In genomic region chr19:31991057-31991456, GRCm38 (mm10) we compare ENCODE assay signal across 21 mouse cellular contexts.
DNase-seq lines count a peak whose midpoint lies in the region; ATAC-seq and TF ChIP-seq lines count a peak whose summit lies in the region.
"Had no signal": no experiment of that assay in that cellular context is flagged by ENCODE, and none has a peak within 500 bp of the region (broad histone marks: within the 10 kb centered on the region; RNA-seq: fewer than 3 reads in every experiment).

No protein-coding gene starts in this region.

- no peak for DNase-seq in midbrain, embryonic 10.5 days (ENCODE audit: low spot score)
- DNase-seq in right cerebral cortex, postnatal 4 days: no peak
- DNase-seq in cerebellum, adult 2 months: no peak
- DNase-seq: adrenal gland, adult 2 months; adrenal gland, adult 8-10 months; adrenal gland, postnatal 10 days; adrenal gland, postnatal 14 days; adrenal gland, postnatal 25 days; adrenal gland, postnatal 36 days; B cell, adult 2 months; cerebellum, adult 11 months; cerebellum, adult 11-12 months; cerebellum, adult 18-20 months had no signal

- 92% methylated on average over 6 of the region's 6 CpGs for WGBS in midbrain, embryonic 10.5 days
- WGBS in cerebellum, adult 2 months: 94% methylated on average over 6 of the region's 6 CpGs

- H3K27me3 ChIP-seq in midbrain, embryonic 10.5 days (ENCODE audit: low read depth, poor library complexity, severe bottlenecking): no peaks in the 10 kb centered on the region
- H3K27me3 ChIP-seq in cerebellum, adult 2 months (ENCODE audit: control insufficient read depth, insufficient read depth, low read length): no peaks in the 10 kb centered on the region
- H3K27me3 ChIP-seq: CH12.LX, Patski had no signal

- no peaks in the 10 kb centered on the region for H3K36me3 ChIP-seq in midbrain, embryonic 10.5 days
- H3K36me3 ChIP-seq: G1E had no signal

- no peaks in the 10 kb centered on the region for H3K9me3 ChIP-seq in midbrain, embryonic 10.5 days (replicated peaks)
- H3K9me3 ChIP-seq: G1E had no signal

- H3K4me3 ChIP-seq in midbrain, embryonic 10.5 days: no peak overlapping the region
- no peak overlapping the region for H3K4me3 ChIP-seq in cerebellum, adult 2 months (replicated peaks; ENCODE audit: insufficient read depth, low read depth, low read length)

- ATAC-seq in granulocyte monocyte progenitor cell, adult 5-6 weeks (replicated peaks; ENCODE audit: poor library complexity, severe bottlenecking): peak; percentile 30; the same call in 1 of the 2 replicates
- peak; percentile 60 for ATAC-seq in megakaryocyte, adult 5-6 weeks (ENCODE audit: poor library complexity, severe bottlenecking)
- peak; percentile 63; the same call in 1 of the 2 replicates for ATAC-seq in megakaryocyte progenitor cell, adult 5-6 weeks (replicated peaks; ENCODE audit: poor library complexity)
- ATAC-seq: activated CD4-positive, CD25-positive, alpha-beta regulatory T cell, adult 4 months; CD4-positive, CD25-positive, alpha-beta regulatory T cell, adult 4 months; Patski had no signal

- H3K27ac ChIP-seq in midbrain, embryonic 10.5 days (replicated peaks): no peak overlapping the region
- no peak overlapping the region for H3K27ac ChIP-seq in cerebellum, adult 2 months (ENCODE audit: insufficient read depth, low read length)

- TF ChIP-seq CTCF in cerebellum, adult 2 months (IDR thresholded peaks at IDR 0.05; ENCODE audit: borderline replicate concordance, insufficient read depth, low read depth, low read length): no peak

- TF ChIP-seq POLR2A in cerebellum, adult 2 months (IDR thresholded peaks at IDR 0.05; ENCODE audit: borderline replicate concordance, insufficient read depth, low read length): no peak

- no peaks in the 10 kb centered on the region for H3K4me1 ChIP-seq in midbrain, embryonic 10.5 days
- no peaks in the 10 kb centered on the region for H3K4me1 ChIP-seq in cerebellum, adult 2 months (ENCODE audit: control insufficient read depth, insufficient read depth, low read length)
